Mouse (Mus musculus): ENCODE measurements around the gene Dda1.

Dda1 gene

DNA sequence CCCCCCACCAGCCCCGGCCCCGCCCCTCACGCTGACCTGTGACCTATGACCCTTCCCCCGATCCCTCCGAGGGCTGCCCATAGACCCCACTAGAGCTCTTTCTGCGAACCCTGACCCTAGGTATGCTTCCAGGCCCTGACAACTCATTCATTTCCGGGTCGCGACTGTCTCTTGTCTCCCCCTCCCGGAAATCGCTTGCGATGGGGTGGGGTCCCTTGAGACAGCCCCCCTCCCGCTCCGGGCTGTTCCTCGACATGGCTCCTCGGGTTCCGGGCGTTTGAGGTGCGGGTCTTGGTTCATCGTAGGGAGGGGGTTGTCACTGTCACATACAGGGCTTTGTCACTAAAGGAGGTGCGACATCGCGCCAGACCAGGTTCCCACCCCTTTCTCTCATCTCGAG is 412 bp downstream of the Dda1 start:
- DNase-seq (ENCODE audit: low read depth), result peak; percentile 79

DNA sequence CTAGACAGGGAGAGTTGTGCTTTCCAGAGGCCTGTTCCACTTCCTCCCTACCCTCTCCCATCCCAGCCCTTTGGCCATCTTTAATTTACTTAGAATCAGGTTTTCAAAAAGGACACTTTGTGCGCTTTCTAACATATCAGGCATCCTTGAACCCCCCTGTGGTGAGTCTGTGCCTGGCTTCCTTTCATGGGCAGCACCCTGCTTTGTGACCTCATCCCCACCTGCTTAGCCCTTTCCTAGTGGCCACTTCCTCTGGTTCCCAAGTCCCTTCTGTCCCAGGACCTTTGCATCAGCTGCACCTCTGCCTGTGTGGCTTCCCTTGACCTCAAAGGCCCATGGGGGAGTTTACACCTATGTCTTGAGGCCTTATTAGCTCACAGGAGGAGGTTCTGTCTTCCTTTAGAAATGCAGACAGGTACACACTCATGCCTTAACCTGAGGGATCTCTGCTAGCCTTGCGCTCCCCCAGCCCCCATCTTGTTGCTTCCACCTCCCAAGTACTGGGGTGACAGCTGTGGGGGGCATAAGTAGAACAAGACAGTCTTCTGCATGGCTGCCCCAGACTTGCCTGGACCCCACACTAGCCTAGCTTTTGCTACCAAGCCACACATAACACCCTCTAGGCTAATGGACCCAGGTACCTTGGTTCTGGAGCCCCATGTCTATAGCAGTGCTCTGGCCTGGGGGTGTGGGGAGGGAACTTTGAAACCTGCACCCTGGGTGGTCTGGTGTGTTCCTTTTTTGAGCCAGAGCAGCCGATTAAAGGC is 1.3 kb downstream of the Dda1 start:
- no peak for DNase-seq (ENCODE audit: low read depth)

DNA sequence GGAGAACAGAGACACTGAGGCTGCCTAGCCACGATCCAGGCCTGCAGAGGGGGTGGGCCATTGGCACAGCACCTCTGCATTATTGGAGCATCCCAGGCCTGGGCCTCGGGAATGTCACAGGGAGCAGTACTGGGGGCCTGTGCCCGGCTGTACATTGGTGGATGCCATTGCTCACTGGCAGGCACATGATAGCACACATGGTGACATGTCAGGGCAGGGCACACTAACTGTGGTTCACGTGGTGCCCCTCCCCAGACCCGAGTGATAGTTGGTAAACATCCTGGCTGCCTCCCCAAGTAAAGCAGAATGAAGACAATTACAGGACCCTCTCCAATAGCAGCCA is 1.9 kb downstream of the Dda1 start:
- no peak for DNase-seq (ENCODE audit: low read depth)

DNA sequence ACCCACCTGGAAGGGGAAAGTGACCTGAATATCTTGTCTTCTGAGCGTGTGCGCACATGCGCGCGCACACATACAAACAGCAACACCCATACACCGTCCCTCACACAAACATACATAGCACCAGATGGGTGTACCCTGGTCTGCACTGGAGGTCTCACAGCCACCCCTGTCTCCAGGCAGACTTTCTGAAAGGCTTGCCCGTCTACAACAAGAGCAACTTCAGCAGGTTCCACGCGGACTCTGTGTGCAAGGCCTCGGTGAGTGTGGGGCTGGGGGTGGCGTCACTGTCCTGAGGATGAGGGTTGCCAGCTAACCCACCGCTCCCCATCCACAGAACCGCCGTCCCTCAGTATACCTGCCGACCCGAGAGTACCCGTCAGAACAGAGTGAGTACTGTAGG is 2.9 kb downstream of the Dda1 start:
- no peak for DNase-seq (ENCODE audit: low read depth)

DNA sequence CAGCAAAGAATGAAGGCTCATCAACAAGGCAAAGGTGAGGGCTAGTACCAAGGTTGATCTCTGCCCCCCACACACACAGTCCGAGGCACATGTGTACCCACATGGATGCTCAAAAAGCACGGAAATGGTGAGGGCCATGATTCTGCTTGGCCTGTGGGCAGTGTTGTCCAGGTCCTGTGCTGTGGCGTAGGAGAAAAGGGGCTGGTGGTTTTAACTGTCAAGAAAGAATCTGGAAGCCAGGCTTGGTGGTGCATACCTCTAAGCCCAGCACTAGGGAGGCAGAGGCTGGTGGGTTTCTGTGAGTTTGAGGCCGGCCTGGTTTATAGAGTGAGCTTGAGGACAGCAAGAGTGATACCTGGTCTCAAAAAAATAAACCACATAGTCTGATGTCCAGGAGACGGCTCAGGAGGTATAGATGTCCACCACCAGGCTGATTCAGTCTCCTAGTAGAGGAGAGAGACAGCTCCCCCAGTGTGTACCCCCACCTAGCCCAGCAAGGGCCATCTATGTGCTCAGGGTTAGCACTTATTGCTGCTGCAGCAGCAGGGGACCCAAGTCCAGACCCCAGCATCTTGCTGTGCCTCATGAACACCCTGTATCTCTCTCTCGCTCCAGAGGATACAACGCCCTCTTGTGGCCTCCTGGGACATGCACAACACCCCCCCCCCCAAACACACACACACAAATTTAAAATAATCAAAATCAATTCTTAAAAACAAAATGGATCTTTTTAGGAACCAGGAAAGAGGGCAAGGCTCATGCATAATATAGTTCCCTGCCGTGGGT is 3.8 kb downstream of the Dda1 start:
- DNase-seq (ENCODE audit: low read depth), result no peak

DNA sequence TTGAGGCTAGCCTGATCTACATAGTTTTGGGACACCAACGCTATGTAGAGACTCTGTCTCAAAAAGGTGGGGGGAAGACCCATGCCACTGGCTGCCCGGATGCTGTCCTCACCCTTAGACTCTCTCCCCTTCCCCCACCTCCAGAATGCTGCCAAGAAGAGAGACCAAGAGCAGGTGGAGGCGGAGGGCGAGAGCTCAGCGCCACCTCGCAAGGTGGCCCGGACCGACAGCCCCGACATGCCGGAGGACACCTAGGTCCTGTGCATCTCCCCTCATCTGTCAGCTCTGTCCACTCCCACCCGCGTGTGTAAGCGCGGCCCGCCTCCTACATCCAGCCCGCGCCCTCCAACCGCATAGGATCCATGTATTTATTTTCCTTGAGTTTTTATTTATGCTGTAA is 5.3 kb downstream of the Dda1 start:
- no peak for DNase-seq (ENCODE audit: low read depth)

DNA sequence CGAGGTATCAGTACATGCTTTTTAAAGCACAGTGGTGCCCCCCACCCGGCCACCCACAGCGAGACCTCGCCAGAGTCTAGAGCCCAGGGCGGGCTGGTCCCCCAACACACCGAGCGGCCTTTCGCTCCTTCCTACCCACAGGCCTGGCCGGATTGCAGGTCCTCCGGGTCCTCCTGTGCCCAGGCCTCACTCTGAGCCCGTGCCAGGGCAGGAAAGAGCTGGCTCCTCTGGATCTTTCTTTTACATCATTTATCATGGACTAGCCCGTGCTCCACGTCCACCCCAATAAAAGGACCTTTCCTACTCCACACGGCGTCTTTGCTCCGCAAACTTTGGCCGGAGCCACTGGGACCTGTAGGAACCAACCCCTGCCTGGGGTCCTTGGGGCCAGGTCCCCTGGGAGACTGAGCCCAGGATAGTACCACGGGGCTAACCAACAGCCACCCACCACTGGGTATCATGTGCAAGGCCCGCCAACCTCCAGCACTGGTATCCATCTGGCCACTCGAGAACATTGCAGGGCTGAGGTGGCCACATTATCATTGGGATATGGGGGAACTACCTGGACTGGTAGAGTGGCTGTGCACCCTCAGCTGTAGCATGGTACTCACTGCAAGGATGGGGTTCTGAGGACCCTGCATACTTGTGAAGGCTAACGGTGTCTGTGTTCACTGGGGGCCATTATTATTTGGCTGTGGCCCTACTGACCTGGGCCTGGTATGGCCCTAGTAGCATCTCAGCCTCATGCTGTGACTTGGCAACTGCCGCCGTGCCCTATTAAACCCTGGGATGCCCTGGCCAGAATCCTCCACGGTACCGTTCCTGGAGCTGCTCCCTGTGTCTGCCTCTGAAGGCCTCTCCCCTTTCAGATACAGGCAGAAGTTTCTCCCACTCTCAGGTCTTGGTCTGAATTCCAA is 6.0 kb downstream of the Dda1 start:
- DNase-seq (ENCODE audit: low read depth), result no peak

DNA sequence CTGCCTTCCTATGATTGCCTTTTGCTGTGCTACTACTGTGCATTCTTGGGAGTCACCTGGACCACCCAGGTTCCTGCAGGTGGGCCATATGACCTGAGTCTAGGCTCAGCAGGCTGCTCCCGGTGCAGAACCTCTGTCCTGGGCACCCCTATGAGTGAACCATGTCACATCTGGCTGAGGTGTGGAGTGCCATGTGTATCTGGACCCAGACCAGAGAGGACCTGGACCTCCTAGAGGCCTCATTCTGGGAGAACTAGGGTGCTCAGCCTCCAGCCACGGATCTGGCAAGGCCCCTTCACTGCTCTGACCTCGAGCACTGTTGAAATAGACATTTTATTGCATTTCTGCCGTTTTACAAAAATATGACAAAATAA is 6.7 kb downstream of the Dda1 start:
- no peak for DNase-seq (ENCODE audit: low read depth)

DNA sequence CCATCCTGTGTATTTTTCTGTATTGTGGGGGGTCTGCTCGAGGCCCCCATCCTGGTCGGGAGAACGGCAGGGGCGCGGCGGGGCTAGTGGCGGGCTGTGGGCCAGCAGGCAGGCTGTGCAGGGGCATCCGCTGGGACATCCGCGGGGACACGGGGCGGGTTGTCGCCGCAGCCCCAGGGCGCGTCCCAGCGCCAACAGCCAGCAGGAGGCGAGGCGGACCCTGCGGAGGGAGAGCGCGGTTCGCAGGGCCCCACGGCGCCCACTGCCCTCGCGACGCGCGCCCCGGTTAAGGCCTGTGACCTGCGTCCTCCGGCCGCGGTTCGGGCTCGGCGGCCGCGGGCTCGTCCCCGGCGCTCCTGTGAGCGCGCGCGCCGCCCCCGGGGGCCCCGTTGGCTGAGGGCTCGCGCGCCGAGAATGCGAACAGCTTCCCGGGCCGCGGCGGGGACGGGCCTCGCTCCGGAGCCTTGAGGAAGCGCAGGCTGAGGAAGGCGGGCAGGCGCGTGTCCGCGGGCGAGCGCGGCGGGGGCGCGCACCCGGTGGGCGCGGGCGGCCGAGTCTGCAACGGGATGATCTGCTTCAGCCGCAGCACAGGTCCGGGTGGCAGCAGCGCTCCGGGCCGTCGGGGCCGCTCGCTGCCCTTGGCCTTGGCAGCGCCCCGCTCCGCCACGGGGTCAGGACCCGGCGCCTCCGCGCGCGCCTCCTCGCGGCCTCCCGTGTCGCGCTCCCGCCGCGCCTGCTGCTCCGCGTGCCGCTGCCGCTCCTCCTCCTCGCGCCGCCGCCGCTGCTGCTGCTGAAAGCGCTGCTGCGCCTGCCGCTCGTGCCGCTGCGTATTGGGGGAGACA is 7.3 kb downstream of the Dda1 start:
- DNase-seq (ENCODE audit: low read depth), result peak; percentile 75

DNA sequence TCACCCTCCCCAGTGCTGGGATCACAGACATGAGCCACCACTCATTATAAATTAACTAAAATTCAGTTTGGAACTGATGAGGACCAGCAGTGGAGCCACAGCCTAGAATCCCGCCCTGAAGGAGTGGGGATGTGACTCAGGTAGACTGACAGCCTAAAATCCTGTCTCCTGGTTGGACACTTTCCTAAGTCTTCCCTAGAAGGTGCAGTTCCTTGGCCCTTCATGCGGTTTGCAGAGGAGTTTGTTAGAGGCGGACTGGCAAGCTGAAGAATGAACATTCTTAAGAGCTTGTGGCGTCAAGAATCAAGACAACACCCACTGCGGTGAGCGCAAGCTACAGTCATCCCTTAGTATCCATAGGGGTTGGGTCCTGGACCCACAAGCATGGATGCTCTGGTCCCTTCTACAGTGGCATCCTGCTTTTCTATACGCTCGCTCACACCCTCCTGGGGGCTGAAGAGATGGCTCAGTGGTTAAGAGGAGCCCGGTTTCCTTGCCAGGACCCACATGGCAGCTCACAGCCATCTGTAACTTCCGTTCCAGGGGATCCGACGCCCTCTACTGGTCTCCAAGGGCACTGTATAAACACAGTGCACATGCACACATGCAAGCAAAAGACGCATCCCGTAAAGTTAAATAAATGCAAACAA is 8.3 kb downstream of the Dda1 start:
- DNase-seq (ENCODE audit: low read depth), result peak; percentile 67

DNA sequence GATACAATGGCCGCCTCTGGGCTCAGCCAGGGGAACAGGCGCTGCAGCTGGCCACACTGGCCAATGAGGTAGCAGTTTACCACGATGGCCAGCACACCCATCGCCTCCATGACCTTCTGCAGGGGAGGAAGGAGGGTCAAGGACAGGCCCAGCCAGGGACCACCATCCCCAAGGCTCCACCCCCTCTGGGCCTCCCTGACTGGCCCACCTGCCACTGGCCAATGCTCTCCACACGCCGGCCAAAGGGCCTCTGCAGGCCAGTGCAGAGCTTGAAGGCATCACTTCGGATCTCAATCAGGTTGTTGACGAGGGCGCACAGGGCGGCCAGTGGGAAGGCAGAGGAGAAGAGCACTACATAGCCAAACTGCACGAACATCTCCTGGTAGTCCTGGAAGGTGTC is 9.9 kb downstream of the Dda1 start:
- DNase-seq (ENCODE audit: low read depth), result no peak

DNA sequence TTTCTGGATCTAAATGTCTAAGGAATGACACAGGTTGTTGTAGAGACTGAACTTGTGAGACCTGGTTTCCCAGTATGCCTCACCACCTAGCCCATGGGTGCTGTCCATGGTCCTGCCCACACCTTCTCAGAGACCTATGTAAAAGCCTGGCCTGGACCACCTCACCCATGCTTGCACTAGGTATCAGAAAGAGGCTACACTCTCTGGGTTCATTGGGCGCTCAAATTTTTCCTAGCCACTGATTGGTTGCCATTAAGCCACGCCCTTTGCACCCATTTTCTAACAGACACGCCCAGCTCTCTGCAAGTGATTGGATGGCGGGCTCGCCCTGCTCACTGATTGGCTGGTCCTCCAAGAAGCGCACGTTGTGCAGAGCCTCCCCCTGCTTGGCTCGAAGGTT is 14.9 kb downstream of the Dda1 start:
- DNase-seq (ENCODE audit: low read depth), result peak; percentile 81

DNA sequence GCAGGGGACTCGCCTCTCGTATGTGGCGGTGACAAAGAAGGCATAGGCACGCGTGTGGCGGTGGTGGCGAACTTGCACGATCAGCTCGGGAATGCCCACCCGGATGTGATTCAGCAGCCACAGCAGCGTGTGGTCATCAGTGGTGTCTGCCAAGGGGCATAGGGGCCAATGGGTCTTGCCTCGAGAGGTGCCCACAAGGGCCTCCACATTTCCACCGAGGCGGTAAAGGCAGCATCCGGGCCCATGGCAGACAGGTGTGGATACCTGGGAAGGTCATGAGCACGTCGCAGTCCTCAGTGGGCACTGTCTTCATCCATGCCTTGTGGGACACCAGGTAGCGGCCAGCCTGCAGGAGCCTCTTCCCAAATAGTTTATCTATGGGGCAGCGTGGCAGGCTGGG is 15.7 kb downstream of the Dda1 start:
- DNase-seq (ENCODE audit: low read depth), result no peak

DNA sequence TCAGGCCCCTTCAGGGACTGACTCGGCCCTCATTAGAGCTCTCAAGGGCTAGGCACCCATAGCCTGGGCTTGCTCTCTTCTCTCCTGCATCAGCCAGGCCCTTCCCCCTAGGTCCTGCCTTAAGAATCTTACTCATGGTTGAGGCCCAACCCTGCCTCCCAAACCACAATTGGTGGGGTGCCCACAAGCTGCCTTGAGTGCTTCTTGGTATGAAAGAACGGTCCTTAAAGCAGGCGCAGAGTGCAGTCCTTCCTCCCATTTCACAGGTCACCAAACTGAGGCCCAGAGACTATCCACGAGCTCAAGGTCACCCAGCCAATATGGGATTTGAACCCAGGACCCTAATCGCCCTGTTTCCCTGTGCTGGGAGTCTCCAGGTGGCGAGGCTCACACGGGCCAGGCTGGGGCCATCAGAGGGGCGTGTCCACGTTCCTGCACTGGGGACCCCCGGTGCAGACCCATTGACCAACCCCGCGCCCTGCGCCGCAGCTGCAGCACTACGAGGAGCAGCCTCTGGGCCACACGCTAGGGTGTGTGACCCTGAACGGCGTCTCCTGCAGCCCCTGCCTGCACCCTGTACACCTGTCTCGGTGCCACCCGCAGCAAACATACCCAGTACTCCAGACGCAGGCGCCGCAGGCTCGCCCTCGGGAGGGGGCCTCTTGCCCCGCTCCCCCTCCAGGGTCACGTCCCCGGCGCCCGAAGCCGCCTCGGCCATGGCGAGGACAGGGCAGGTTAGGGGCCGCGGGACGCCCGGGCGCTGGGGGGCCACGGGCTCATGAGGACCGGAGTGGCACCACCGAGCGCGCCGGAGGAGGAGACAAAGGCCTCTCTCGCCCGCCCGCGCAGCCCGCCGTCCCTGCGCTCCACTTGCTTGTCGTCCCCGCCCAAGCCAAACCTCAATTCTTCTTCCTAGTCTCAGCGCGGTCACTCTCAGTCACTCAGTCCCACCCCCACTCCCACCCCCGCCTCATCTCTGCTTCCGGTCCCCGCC is 16.4 kb downstream of the Dda1 start, which contains the start of gene Ano8:
Ano8 (minus strand) TSS at position 822 of the 994 bp plus-strand sequence.
- DNase-seq (ENCODE audit: low read depth), result peak; percentile 88

DNA sequence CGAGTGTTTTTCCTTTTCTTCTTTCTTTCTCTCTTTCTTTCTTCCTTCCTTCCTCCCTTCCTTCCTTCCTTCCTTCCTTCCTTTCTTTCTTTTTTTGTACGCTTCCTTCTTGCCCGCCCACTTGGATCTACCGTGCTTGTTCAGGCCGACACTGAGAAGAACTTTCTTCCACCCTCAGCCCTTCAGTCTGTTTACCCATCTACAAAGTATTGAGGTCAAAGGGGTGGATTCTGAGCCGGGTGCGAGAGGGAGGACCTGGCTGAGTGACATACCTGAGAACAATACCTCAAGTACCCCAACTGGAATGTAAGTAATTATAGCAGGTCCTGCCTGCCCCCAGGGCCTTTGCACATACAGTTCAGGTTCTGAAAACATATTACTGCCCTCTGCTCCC is 17.1 kb downstream of the Dda1 start:
- no peak for DNase-seq (ENCODE audit: low read depth)

DNA sequence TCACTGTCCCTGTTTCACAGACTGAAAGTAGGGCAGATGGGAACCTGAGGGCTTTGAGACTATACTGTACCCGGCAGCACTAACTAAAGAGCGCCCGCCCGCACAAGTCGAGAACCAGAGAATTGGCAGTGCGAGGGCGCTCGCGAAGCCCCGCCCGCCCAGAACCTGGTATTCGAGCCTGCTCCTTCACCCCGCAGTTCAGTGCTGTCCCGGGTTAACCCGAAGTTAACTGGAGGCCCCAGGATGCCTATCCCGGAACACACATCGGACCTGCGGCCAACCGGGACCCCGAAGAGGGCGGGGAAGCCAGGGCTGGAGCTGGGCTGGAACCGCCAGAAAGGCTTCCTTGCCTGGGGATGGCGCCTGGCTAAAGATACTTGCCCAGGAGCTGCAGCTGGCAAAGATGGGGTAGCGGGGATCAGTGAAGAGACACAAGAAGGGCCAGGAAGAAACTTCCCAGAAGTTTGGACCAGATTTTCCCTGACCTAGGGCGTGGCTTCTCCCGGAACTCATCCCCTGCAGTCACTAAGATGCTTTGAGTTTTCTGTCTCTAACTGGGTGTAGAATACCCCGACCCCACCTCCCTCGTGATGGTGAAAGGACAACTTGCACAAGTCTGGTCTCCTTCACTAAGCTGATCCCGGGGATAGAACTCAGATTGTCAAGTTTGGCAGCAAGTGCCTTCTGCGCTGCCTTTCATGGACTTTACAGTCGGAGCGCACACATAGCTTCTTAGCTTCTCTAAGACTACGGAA is 18.9 kb downstream of the Dda1 start, which contains the start of gene Gtpbp3:
Gtpbp3 (plus strand) TSS at position 413 of the 755 bp plus-strand sequence.
- DNase-seq (ENCODE audit: low read depth), result peak; percentile 80

DNA sequence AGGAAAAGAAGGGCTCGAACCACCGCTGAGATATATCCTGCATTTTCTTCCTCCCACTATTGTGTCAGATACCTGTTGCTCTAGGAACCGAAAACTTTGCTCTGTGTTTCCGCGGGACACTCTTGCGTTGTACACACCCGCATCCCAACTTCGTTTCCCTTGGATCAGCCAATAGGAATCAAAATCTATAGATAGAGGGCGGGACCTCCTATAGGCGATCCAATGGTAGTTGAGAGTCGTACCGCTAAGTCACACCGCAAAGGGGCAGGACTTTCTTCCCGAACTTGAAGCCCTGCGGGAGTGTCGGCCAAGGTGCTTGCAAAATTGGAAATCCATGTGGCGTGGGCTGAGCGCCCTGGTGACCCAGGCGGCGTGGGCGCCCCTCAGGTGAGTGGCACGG is 19.5 kb downstream of the Dda1 start:
- DNase-seq (ENCODE audit: low read depth), result peak; percentile 99

DNA sequence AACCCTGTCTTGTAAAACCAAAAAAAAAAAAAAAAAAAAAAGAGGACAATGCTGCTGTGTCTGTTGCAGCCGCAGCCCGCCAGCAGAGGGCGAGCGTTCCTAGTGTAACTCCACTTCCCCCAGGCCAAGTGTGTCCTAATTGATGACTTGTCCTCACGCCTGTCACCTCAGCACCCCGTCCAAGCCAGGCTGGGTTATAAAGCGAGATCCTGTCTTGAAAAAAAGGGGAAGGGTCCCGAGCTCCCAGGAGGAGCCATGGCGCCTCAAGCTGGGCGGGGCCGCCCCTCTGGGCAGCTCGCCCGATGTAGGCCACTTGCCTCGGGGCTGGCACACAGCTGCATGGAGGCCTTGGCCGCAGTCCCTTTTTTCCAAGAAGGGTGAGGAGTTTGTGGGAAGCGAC is 26.0 kb downstream of the Dda1 start:
- peak; percentile 86 for DNase-seq (ENCODE audit: low read depth)

DNA sequence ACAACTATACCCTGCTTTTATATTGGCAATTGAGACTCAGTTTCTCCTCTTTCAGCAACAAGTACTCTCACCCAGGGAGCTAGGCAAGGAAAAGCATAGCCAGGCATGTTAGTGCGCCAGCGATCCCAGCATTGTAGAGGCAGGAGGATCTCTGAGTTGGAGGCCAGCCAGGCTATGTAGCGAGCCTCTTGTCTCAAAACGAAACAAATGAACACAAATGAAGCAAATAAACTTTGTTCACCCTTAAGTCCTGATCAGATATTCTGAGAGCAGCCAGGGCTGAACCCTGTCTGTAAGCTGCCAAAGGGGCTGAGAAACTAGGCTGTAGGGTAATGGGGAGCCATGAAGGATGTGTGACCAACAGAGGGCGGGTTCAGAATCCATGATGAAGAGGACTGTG is 26.8 kb downstream of the Dda1 start:
- DNase-seq (ENCODE audit: low read depth), result no peak

All from induced T-regulatory cell, adult 2 months (primary cell).